Mouse (Mus musculus): ENCODE data around the gene Atp5g1.
A peak's percentile ranks its signal among the peaks of the same experiment; 100 is the strongest.

DNA sequence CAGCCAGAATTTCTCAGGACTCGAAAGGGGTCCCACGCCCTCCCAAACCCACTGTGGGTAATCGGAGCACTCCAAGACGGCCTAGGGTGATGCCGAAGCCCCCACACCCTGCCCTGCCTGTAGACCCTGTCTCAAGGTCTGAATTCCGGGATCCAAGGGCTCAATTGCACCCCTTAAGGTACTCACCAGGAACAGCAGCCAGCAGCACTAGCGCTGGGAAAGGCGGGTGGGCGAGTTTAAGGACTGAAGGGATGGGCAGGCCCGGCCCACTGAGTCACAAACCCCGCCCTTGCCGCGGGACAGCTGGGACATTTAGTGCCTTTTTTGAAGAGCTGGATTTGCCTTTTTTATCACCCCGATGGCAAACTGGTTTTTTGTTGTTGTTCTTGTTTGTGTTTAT, 36.3 kb upstream of the Atp5g1 start, which contains the start of gene Calcoco2:
- TF ChIP-seq EP300 (IDR thresholded peaks at IDR 0.05; ENCODE audit: insufficient read depth, low read depth, low read length) (no peak), POLR2A (IDR thresholded peaks at IDR 0.05; ENCODE audit: insufficient read depth, low read length) (peak; percentile 45)
